Mouse (Mus musculus) neural tube, embryonic 10.5 days (tissue): Measurements from ENCODE around the gene Ccdc157.

Experiments
- DNase-seq: peaks from one replicate; pipeline ENCODE4 v3.0.0-alpha.2; 2017; ENCODE audit warnings: low spot score; ENCODE audit errors: extremely low spot score

Ccdc157 gene

DNA sequence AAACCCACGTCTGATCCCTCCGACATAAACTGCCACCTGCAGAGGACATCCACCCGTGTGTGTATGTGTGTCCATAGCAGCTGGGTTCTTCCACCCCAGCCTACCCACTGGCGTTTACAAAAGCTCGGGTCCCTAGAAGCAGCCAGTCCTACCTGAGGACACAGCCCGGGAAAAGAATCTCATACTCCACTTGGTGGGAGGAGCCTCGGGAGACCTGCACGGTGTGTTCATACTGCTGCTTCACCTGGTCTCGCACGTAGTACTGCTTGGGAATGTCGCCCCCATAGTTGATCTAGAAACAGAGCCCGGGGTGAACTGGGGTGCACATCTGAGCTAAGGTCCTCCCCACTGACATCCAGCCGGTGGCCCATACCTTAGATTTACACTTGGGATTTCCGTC is 56.6 kb downstream of the Ccdc157 start:
- no peak for DNase-seq

GRCm38 (mm10) chr11:4101851-4102250 is 58.2 kb downstream of the Ccdc157 start:
- DNase-seq = no peak

GRCm38 (mm10) chr11:4099447-4099846 is 60.6 kb downstream of the Ccdc157 start:
- DNase-seq = no peak

DNA sequence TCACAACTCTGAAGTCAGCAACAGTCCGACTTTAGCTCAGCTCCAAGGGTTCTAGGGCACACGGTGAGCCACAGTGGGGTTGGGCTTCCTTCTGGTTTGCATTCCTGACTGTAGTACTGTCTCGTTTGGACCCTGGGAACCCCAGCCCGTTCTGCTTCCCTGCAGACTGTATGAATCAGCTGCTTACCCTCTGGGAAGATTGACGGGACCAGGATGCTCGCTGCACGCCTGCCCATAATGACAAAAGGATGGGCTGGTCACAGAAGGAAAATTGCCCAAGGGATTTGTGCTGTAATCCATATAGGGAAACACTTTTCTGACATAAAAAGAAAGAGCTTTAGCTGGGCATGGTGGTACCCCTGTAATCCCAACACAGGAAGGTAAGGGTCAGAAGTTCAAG is 61.3 kb downstream of the Ccdc157 start:
- no peak for DNase-seq

DNA sequence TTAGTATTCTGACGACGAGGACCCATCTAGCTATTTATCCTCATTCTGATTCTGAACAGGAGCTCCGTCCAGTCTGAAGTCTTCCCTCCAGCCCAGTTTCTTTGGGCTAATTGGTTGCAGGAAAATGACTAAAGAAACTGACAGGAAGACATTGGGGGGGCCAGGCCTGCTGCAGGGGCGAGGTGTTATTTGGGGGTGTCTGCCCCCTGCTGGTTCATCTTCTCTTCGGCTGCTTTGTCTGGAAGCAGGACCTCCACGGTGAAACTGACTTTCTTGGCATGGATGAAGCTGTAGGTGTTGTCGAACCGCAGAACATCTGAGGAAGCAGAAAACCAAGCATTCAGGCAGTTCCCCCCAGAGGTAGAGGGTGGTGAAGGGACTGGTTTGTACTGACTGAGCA is 62.0 kb downstream of the Ccdc157 start:
- DNase-seq = no peak

- DNase-seq = no peak
These were observed 62.9 kb downstream of the Ccdc157 start for GRCm38 (mm10) chr11:4097091-4097621.

GRCm38 (mm10) chr11:4096054-4096984 is 63.8 kb downstream of the Ccdc157 start:
- peak; percentile 94 for DNase-seq

DNA sequence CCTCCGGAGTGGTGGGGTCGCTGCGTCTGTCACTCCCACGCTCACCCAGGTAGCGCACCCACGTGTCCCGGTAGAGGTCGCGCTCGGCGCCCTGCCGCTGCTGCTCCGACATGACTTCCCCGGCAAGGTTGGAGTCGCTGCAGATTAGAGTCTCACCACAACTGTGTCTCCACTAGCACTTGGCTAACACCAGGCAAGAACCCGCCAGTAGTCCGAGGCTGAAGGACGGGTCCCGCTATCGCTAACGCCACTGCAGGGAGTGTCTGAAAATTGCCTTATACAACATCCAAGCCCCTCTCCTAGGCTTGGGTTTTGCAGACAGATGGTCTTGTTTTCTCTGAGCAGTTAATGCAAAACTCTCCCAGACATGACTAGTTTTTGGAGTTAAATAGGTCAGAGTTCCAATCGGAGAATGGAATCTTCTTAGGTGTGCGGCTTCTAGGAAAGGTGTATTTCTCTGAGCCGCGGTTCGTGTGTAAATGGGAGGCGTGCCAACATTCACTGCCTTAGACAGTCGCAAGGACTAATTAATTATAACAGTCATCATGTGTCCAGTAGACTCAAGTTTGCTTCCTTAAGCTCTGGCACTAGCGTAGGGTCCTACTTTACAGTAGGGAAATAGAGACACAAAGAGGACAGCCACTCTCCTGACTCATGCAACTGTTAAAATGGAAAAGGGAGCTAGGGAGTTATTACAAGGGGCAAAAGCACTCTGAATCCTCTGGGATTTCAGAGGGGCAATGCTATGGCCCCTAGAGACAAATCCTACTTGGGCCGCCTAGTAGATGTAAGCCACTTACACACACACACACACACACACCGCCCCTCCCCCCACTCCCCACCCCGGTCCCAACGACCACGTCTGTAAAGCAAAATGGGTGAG is 64.7 kb downstream of the Ccdc157 start, which contains the start of gene Mtfp1:
Gene Mtfp1 (minus strand): TSS at position 275 of the 883 bp plus-strand sequence.
- peak; percentile 68 for DNase-seq

- peak; percentile 70 for DNase-seq
These were observed 65.5 kb downstream of the Ccdc157 start for GRCm38 (mm10) chr11:4094378-4095170.

DNA sequence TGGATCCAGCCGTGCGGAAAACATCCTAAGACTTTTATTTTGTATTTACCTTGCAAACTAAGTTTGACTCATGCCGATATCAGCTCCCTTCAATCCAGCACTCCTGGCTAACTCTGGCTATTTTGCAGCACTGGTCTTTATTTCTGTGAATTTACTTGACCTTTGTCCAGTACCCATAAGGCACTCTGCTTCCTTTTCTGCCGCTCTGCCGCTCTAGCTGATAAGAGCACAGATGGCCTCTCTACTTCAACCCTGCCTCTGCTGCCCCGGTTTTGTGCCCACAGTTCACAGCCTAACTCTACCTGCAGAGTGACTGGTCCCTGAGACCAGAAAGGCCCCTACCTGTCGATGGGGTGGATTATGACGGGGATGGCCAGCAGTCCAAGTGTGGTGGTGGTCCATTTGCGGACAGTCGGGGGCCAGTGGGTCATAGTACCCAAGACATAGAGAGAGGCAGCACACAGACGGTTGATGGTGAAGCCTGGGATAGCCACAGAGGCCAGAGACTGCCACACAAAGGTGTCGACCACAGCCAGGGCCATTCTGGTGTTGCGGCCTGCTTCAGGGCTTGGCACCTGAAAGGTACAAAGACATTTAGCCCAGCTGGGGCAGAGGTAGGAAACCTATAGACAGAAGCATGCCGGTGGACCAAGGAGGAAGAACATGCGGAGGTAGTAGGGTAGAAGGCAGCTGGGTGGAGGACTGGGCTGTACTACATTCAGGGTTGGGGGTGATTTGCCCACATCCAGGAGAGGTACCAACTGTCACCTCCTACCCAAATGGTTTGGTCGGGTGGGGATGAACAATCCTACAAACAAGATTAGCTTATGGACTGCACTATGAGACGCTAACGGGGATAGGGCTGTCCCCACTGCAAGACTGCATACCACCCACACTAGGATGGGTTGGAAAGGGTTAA is 66.4 kb downstream of the Ccdc157 start:
- no peak for DNase-seq
